ENCODE assay signal across 12 mouse cellular contexts in genomic region chr19:16437906-16438305, GRCm38 (mm10). TPM values are rescaled to one million over a fixed set of nuclear protein-coding genes. Genes with fewer than 3 reads are reported as not detected.
DNase-seq lines count a peak whose midpoint lies in the region; ATAC-seq lines count a peak whose summit lies in the region.
"Had no signal": no experiment of that assay in that cellular context is flagged by ENCODE, and none has a peak within 500 bp of the region (broad histone marks: within the 10 kb centered on the region; RNA-seq: fewer than 3 reads in every experiment).

No protein-coding gene starts in this region.

- H3K9me3 ChIP-seq in liver, embryonic 13.5 days (replicated peaks) = no peaks in the 10 kb centered on the region
- no peaks in the 10 kb centered on the region for H3K9me3 ChIP-seq in liver, embryonic 11.5 days (ENCODE audit: control insufficient read depth, low read length)
- H3K9me3 ChIP-seq in intestine, embryonic 16.5 days (ENCODE audit: control insufficient read depth, low read length) = no peaks in the 10 kb centered on the region
- H3K9me3 ChIP-seq: midbrain, embryonic 15.5 days had no signal

- H3K4me1 ChIP-seq in liver, embryonic 13.5 days (replicated peaks) = peaks cover 27% of the 10 kb centered on the region
- H3K4me1 ChIP-seq in liver, embryonic 11.5 days (replicated peaks; ENCODE audit: control insufficient read depth, insufficient read depth, low read length) = peaks cover 21% of the 10 kb centered on the region
- peaks cover 26% of the 10 kb centered on the region for H3K4me1 ChIP-seq in intestine, embryonic 16.5 days (ENCODE audit: control insufficient read depth, insufficient read depth, low read length)

- H3K4me2 ChIP-seq in liver, embryonic 13.5 days = 0 out of 2 replicates have a peak overlapping the region, but pooled peaks have one; percentile 83
- no peak overlapping the region for H3K4me2 ChIP-seq in liver, embryonic 11.5 days
- H3K4me2 ChIP-seq in intestine, embryonic 16.5 days (ENCODE audit: low read depth, low read length) = peak overlapping the region; percentile 79
- H3K4me2 ChIP-seq: midbrain, embryonic 15.5 days had no signal

- no peak for ATAC-seq in liver, embryonic 13.5 days (ENCODE audit: low read depth)
- ATAC-seq in liver, embryonic 11.5 days (replicated peaks; ENCODE audit: low FRiP score) = no peak
- peak; percentile 14; the same call in 1 of the 2 replicates for ATAC-seq in intestine, embryonic 16.5 days
- ATAC-seq: inflammation-experienced regulatory T-cells, adult 6 months; midbrain, embryonic 15.5 days had no signal

- H3K27ac ChIP-seq in liver, embryonic 13.5 days = no peak overlapping the region
- no peak overlapping the region for H3K27ac ChIP-seq in liver, embryonic 11.5 days (ENCODE audit: low read depth, low read length)
- peak overlapping the region; percentile 57 for H3K27ac ChIP-seq in intestine, embryonic 16.5 days (ENCODE audit: low read length)
- H3K27ac ChIP-seq: midbrain, embryonic 15.5 days had no signal

- 51% methylated on average over 5 of the region's 5 CpGs for WGBS in liver, embryonic 13.5 days (ENCODE audit: insufficient replicate concordance)
- WGBS in liver, embryonic 11.5 days = 59% methylated on average over 5 of the region's 5 CpGs
- 48% methylated on average over 5 of the region's 5 CpGs for WGBS in intestine, embryonic 16.5 days

- H3K9ac ChIP-seq in liver, embryonic 13.5 days = no peak overlapping the region
- no peak overlapping the region for H3K9ac ChIP-seq in liver, embryonic 11.5 days (ENCODE audit: low read depth, low read length)
- H3K9ac ChIP-seq in intestine, embryonic 16.5 days (ENCODE audit: low read depth, low read length) = no peak overlapping the region
- H3K9ac ChIP-seq: midbrain, embryonic 15.5 days had no signal

- H3K27me3 ChIP-seq in liver, embryonic 13.5 days = peaks cover 26% of the 10 kb centered on the region
- peaks cover 15% of the 10 kb centered on the region for H3K27me3 ChIP-seq in liver, embryonic 11.5 days (replicated peaks; ENCODE audit: control insufficient read depth, insufficient read depth, low read length)
- no peaks in the 10 kb centered on the region for H3K27me3 ChIP-seq in intestine, embryonic 16.5 days (replicated peaks; ENCODE audit: control insufficient read depth, insufficient read depth, low read length)

- DNase-seq in adrenal gland, adult 2 months = peak; percentile 59
- no peak for DNase-seq in adrenal gland, postnatal 10 days
- no peak for DNase-seq in liver, embryonic 13.5 days
- no peak for DNase-seq in liver, embryonic 11.5 days (ENCODE audit: low spot score)
- DNase-seq in kidney, postnatal 14 days = peak; percentile 33
- DNase-seq in natural killer cell, adult 2 months (ENCODE audit: low spot score in 2 of 2) = no peak
- DNase-seq in left cerebral cortex, adult 18-20 months (ENCODE audit: low spot score in 2 of 2) = no peak
- DNase-seq: cerebellum, adult 8-10 months; right cerebral cortex, adult 18-20 months had no signal

- no peak overlapping the region for H3K4me3 ChIP-seq in liver, embryonic 13.5 days (replicated peaks)
- no peak overlapping the region for H3K4me3 ChIP-seq in liver, embryonic 11.5 days (ENCODE audit: low read depth, low read length)
- H3K4me3 ChIP-seq in intestine, embryonic 16.5 days (ENCODE audit: low read length) = peak overlapping the region; percentile 53
- H3K4me3 ChIP-seq: midbrain, embryonic 15.5 days had no signal

- no peaks in the 10 kb centered on the region for H3K36me3 ChIP-seq in liver, embryonic 13.5 days
- H3K36me3 ChIP-seq in liver, embryonic 11.5 days (ENCODE audit: control insufficient read depth, insufficient read depth, low read length) = no peaks in the 10 kb centered on the region
- no peaks in the 10 kb centered on the region for H3K36me3 ChIP-seq in intestine, embryonic 16.5 days (ENCODE audit: control insufficient read depth, insufficient read depth, low read length)
- H3K36me3 ChIP-seq: midbrain, embryonic 15.5 days had no signal

RNA-seq across cellular contexts. Expression of gene Gna14, which starts 2.3 kb away (rescaled TPM):
- total RNA-seq in adrenal gland, adult 2 months (2021) = 10 to 100 TPM; 31.1 to 40.9 TPM
- 25.1 and 27.4 TPM in 2 replicates for polyA plus RNA-seq in adrenal gland, adult 2 months (2012; rRNA removed)
- total RNA-seq in adrenal gland, postnatal 10 days (2021) = 10 to 100 TPM; 17.6 to 29.1 TPM
- 1.2 and 1.6 TPM in 2 replicates for polyA plus RNA-seq in liver, embryonic 13.5 days (2015; fragmentation: Nextera tagmentation; extraction: Ambion mirVana)
- polyA plus RNA-seq in liver, embryonic 11.5 days (2014; fragmentation: Nextera tagmentation; extraction: Ambion mirVana) = 4.0 and 4.2 TPM in 2 replicates
- 16.0 and 16.8 TPM in 2 replicates for polyA plus RNA-seq in intestine, embryonic 16.5 days (2015; fragmentation: Nextera tagmentation; extraction: Ambion mirVana)
- total RNA-seq in left cerebral cortex, adult 18-20 months (2021) = under 1 TPM; 0.16 to 0.67 TPM

Comparison
In these comparisons a context has a peak if more than half of its experiments do, and no peak if none do; other contexts are left out.
1. DNase-seq: peak in adrenal gland, adult 2 months (single experiment) and kidney, postnatal 14 days (single experiment); none in adrenal gland, postnatal 10 days (single experiment), liver, embryonic 13.5 days (single experiment), liver, embryonic 11.5 days (single experiment), natural killer cell, adult 2 months (0 of 2) and left cerebral cortex, adult 18-20 months (0 of 2).